Comparison of ENCODE assay signal across 9 mouse cellular contexts in genomic region chr2:9882926-9883802, GRCm38 (mm10). TPM values are rescaled to one million over a fixed set of nuclear protein-coding genes. Genes with fewer than 3 reads are reported as not detected.
DNase-seq lines count a peak whose midpoint lies in the region; ATAC-seq lines count a peak whose summit lies in the region.
"Had no signal": no experiment of that assay in that cellular context is flagged by ENCODE, and none has a peak within 500 bp of the region (broad histone marks: within the 10 kb centered on the region; RNA-seq: fewer than 3 reads in every experiment).

No protein-coding gene starts in this region.

- peak overlapping the region; percentile 34 for H3K4me2 ChIP-seq in liver, embryonic 16.5 days (ENCODE audit: low read depth, low read length)

- peak; percentile 28 for DNase-seq in kidney, adult 9 months
- DNase-seq in kidney, postnatal 14 days, result no peak
- peak; percentile 17 to 26 for DNase-seq in heart, postnatal 14 days
- DNase-seq in left cerebral cortex, postnatal 4 days, result no peak
- DNase-seq in right cerebral cortex, postnatal 10 days (ENCODE audit: low spot score in 2 of 2), result no peak

- WGBS in liver, embryonic 16.5 days (ENCODE audit: insufficient replicate concordance), result under 1% methylated on average over 43 of the region's 43 CpGs

- H3K4me1 ChIP-seq in brown adipose tissue, adult 24 weeks (ENCODE audit: control insufficient read depth, insufficient read depth, insufficient read length, low read length), result no peaks in the 10 kb centered on the region
- H3K4me1 ChIP-seq in liver, embryonic 16.5 days (ENCODE audit: control insufficient read depth, low read depth, low read length), result no peaks in the 10 kb centered on the region; the same call in none of the 2 replicates

- no peaks in the 10 kb centered on the region for H3K9me3 ChIP-seq in liver, embryonic 16.5 days (replicated peaks; ENCODE audit: control insufficient read depth, low read length)

- intact Hi-C loops in heart, postnatal 14 days (cut with DNase I), result loop anchor here (5.0 to 10.0 kb wide), 2 partner anchors 1131 to 1208 kb away; no protein-coding TSS in a partner anchor
- intact Hi-C loops in left cerebral cortex, postnatal 4 days (cut with DNase I), result loop anchor here (5.0 to 10.0 kb wide), 4 partner anchors 129 to 1206 kb away; no protein-coding TSS in a partner anchor

- ATAC-seq in liver, embryonic 16.5 days (ENCODE audit: low read depth), result no peak
- no peak for ATAC-seq in erythroid progenitor cell, adult 5-6 weeks (replicated peaks; ENCODE audit: low FRiP score, poor library complexity, severe bottlenecking)
- ATAC-seq: Patski had no signal

- no peak overlapping the region for H3K27ac ChIP-seq in brown adipose tissue, adult 24 weeks (replicated peaks; ENCODE audit: low read depth, low read length)
- no peak overlapping the region for H3K27ac ChIP-seq in liver, embryonic 16.5 days (ENCODE audit: low read length)

- no peaks in the 10 kb centered on the region for H3K36me3 ChIP-seq in liver, embryonic 16.5 days (ENCODE audit: control insufficient read depth, insufficient read depth)

- H3K4me3 ChIP-seq in brown adipose tissue, adult 24 weeks (ENCODE audit: insufficient read depth, low read depth, low read length), result peak overlapping the region; percentile 43
- peak overlapping the region; percentile 17 for H3K4me3 ChIP-seq in liver, embryonic 16.5 days (ENCODE audit: low read depth, low read length)

- no peak overlapping the region for H3K9ac ChIP-seq in liver, embryonic 16.5 days (ENCODE audit: low read depth, low read length)

- peaks cover 100% of the 10 kb centered on the region for H3K27me3 ChIP-seq in liver, embryonic 16.5 days (ENCODE audit: control insufficient read depth, insufficient read depth, low read depth, low read length)
- H3K27me3 ChIP-seq: Patski had no signal

RNA-seq across cellular contexts. Expression of gene 4930412O13Rik, which starts 2.1 kb away (rescaled TPM):
- polyA plus RNA-seq in brown adipose tissue, adult 24 weeks (2012; ENCODE audit: insufficient read depth, insufficient read length, missing spikeins), result not detected in 2 replicates
- not detected for total RNA-seq in heart, postnatal 14 days (2021)
- polyA plus RNA-seq in liver, embryonic 16.5 days (2015; fragmentation: Nextera tagmentation; extraction: Ambion mirVana), result not detected in 2 replicates
- not detected for total RNA-seq in left cerebral cortex, postnatal 4 days (2021)
- not detected in 2 replicates for total RNA-seq in erythroid progenitor cell, adult 5-6 weeks (2015; ENCODE audit: low replicate concordance)
- total RNA-seq in erythroid progenitor cell, adult 5-6 weeks (2017; ENCODE audit: low replicate concordance), result not detected in 2 replicates
- polyA plus RNA-seq: Patski had no signal

RNA-seq across cellular contexts. Expression of gene 9230102O04Rik, which starts 6.2 kb away (rescaled TPM):
- polyA plus RNA-seq in brown adipose tissue, adult 24 weeks (2012; ENCODE audit: insufficient read depth, insufficient read length, missing spikeins), result not detected in 2 replicates
- total RNA-seq in heart, postnatal 14 days (2021), result not detected
- polyA plus RNA-seq in liver, embryonic 16.5 days (2015; fragmentation: Nextera tagmentation; extraction: Ambion mirVana), result not detected in 2 replicates
- not detected for total RNA-seq in left cerebral cortex, postnatal 4 days (2021)
- total RNA-seq in erythroid progenitor cell, adult 5-6 weeks (2015; ENCODE audit: low replicate concordance), result not detected in 2 replicates
- total RNA-seq in erythroid progenitor cell, adult 5-6 weeks (2017; ENCODE audit: low replicate concordance), result not detected in 2 replicates
- polyA plus RNA-seq: Patski had no signal

RNA-seq across cellular contexts. Expression of gene Gata3, which starts 6.7 kb away (rescaled TPM):
- polyA plus RNA-seq in brown adipose tissue, adult 24 weeks (2012; ENCODE audit: insufficient read depth, insufficient read length, missing spikeins), result not detected in 2 replicates
- 1 to 10 TPM in 1 of 2 experiments, under 1 TPM in 1; 0.84 to 3.1 TPM for total RNA-seq in heart, postnatal 14 days (2021)
- polyA plus RNA-seq in liver, embryonic 16.5 days (2015; fragmentation: Nextera tagmentation; extraction: Ambion mirVana), result 0.97 and 1.1 TPM in 2 replicates
- 1 to 10 TPM; 1.0 to 1.5 TPM for total RNA-seq in left cerebral cortex, postnatal 4 days (2021)
- total RNA-seq in erythroid progenitor cell, adult 5-6 weeks (2015; ENCODE audit: low replicate concordance), result 3.6 and 28.5 TPM in 2 replicates
- 0.08 TPM in 1 of 2 replicates, not detected in the other for total RNA-seq in erythroid progenitor cell, adult 5-6 weeks (2017; ENCODE audit: low replicate concordance)

Comparison
In these comparisons a context has a peak if more than half of its experiments do, and no peak if none do; other contexts are left out.
1. DNase-seq: peak in kidney, adult 9 months (single experiment) and heart, postnatal 14 days (2 of 2); none in kidney, postnatal 14 days (single experiment), left cerebral cortex, postnatal 4 days (single experiment) and right cerebral cortex, postnatal 10 days (0 of 2).